Comparison of ENCODE assay signal across 8 mouse cellular contexts in genomic region chr14:54443196-54443595, GRCm38 (mm10). TPM values are rescaled to one million over a fixed set of nuclear protein-coding genes. Genes with fewer than 3 reads are reported as not detected.
DNase-seq lines count a peak whose midpoint lies in the region; ATAC-seq and TF ChIP-seq lines count a peak whose summit lies in the region.

No protein-coding gene starts in this region.

- H3K36me3 ChIP-seq in ES-Bruce4 (ENCODE audit: control insufficient read depth, insufficient read depth, low read length, poor library complexity, severe bottlenecking) = no peaks in the 10 kb centered on the region
- peaks cover 34% of the 10 kb centered on the region for H3K36me3 ChIP-seq in stomach, embryonic 14.5 days (ENCODE audit: control insufficient read depth, insufficient read depth, low read length)

- TF ChIP-seq POLR2A in ES-Bruce4 (IDR thresholded peaks at IDR 0.05; ENCODE audit: insufficient read depth, low read length) = no peak
- TF ChIP-seq POLR2A in bone marrow, adult 2 months (IDR thresholded peaks at IDR 0.05; ENCODE audit: borderline replicate concordance, control insufficient read depth, low read depth, low read length) = no peak

- TF ChIP-seq EP300 in ES-Bruce4 (IDR thresholded peaks at IDR 0.05; ENCODE audit: insufficient read depth, low read depth, low read length) = no peak

- WGBS in bone marrow, adult 2 months = 41% methylated on average over 3 of the region's 3 CpGs
- WGBS in stomach, embryonic 14.5 days = 16% methylated on average over 3 of the region's 3 CpGs

- peak; percentile 79 for DNase-seq in gastrocnemius, postnatal 25 days
- DNase-seq in kidney, postnatal 4 days = peak; percentile 66 to 79
- DNase-seq in frontal cortex, postnatal 36 days (ENCODE audit: low spot score in 2 of 2) = no peak
- no peak for DNase-seq in spleen, postnatal 4 days (ENCODE audit: low spot score in 2 of 2)
- DNase-seq in left cerebral cortex, postnatal 36 days (ENCODE audit: low spot score in 2 of 2) = no peak

- H3K27ac ChIP-seq in ES-Bruce4 (ENCODE audit: insufficient read depth, low read length) = 0 out of 2 replicates have a peak overlapping the region, but pooled peaks have one; percentile 7
- peak overlapping the region; percentile 19; the same call in 1 of the 2 replicates for H3K27ac ChIP-seq in bone marrow, adult 2 months (ENCODE audit: control insufficient read depth, insufficient read depth, low read depth, low read length, poor library complexity)
- peak overlapping the region; percentile 90 for H3K27ac ChIP-seq in stomach, embryonic 14.5 days (ENCODE audit: low read length)

- H3K4me3 ChIP-seq in ES-Bruce4 (ENCODE audit: low read depth, low read length) = peak overlapping the region; percentile 10
- H3K4me3 ChIP-seq in bone marrow, adult 2 months (replicated peaks; ENCODE audit: control insufficient read depth, low read depth, low read length) = no peak overlapping the region
- H3K4me3 ChIP-seq in stomach, embryonic 14.5 days (ENCODE audit: low read depth, low read length) = no peak overlapping the region

- no peak for TF ChIP-seq CTCF in ES-Bruce4 (IDR thresholded peaks at IDR 0.05; ENCODE audit: low read depth, low read length)
- no peak for TF ChIP-seq CTCF in bone marrow, adult 2 months (IDR thresholded peaks at IDR 0.05; ENCODE audit: control insufficient read depth, insufficient read depth, low read length)

- H3K27me3 ChIP-seq in ES-Bruce4 (ENCODE audit: control insufficient read depth, insufficient read depth, low read length, poor library complexity, severe bottlenecking) = no peaks in the 10 kb centered on the region
- no peaks in the 10 kb centered on the region for H3K27me3 ChIP-seq in stomach, embryonic 14.5 days (ENCODE audit: control insufficient read depth, insufficient read depth, low read length)

- intact Hi-C loops in left cerebral cortex, postnatal 36 days (cut with DNase I) = no loop called here

- 0 out of 2 replicates have a peak overlapping the region, but pooled peaks have one; percentile 5 for H3K4me2 ChIP-seq in stomach, embryonic 14.5 days (replicated peaks; ENCODE audit: low read depth, low read length)

- H3K4me1 ChIP-seq in ES-Bruce4 (ENCODE audit: control insufficient read depth, insufficient read depth, low read length) = peaks cover 10% of the 10 kb centered on the region
- peaks cover 1% of the 10 kb centered on the region; the same call in 1 of the 2 replicates for H3K4me1 ChIP-seq in bone marrow, adult 2 months (ENCODE audit: control insufficient read depth, insufficient read depth, low read length)
- peaks cover 11% of the 10 kb centered on the region; the same call in 1 of the 2 replicates for H3K4me1 ChIP-seq in stomach, embryonic 14.5 days (ENCODE audit: control insufficient read depth, insufficient read depth, low read length)

- no peaks in the 10 kb centered on the region for H3K9me3 ChIP-seq in ES-Bruce4 (replicated peaks; ENCODE audit: control insufficient read depth, insufficient read depth, low read length, poor library complexity, severe bottlenecking)
- no peaks in the 10 kb centered on the region for H3K9me3 ChIP-seq in stomach, embryonic 14.5 days (ENCODE audit: control insufficient read depth, low read depth, low read length)

- peak; percentile 76 for ATAC-seq in stomach, embryonic 14.5 days (ENCODE audit: insufficient number of reproducible peaks, insufficient read depth, low FRiP score, low read depth)

- no peak overlapping the region for H3K9ac ChIP-seq in ES-Bruce4 (ENCODE audit: low read depth, poor library complexity, severe bottlenecking)
- no peak overlapping the region for H3K9ac ChIP-seq in stomach, embryonic 14.5 days (replicated peaks; ENCODE audit: low read depth, low read length)

RNA-seq across cellular contexts. Expression of gene Mmp14, which starts 11.8 kb away (rescaled TPM):
- 50.4 and 60.7 TPM in 2 replicates for polyA plus RNA-seq in ES-Bruce4 (2011; ENCODE audit: insufficient read depth, insufficient read length, low read depth, missing spikeins)
- polyA plus RNA-seq in bone marrow, adult 2 months (2011; ENCODE audit: insufficient read depth, insufficient read length, low replicate concordance, missing spikeins) = 6.7 and 17.2 TPM in 2 replicates
- 10 to 100 TPM; 15.8 to 17.1 TPM for total RNA-seq in gastrocnemius, postnatal 25 days (2021)
- 154 and 156 TPM in 2 replicates for polyA plus RNA-seq in stomach, embryonic 14.5 days (2014; fragmentation: Nextera tagmentation; extraction: Ambion mirVana)
- total RNA-seq in left cerebral cortex, postnatal 36 days (2021) = 10 to 100 TPM in 1 of 2 experiments, 1 to 10 TPM in 1; 7.2 to 10.8 TPM

RNA-seq across cellular contexts. Expression of gene Mrpl52, which starts 16.5 kb away (rescaled TPM):
- 114 and 115 TPM in 2 replicates for polyA plus RNA-seq in ES-Bruce4 (2011; ENCODE audit: insufficient read depth, insufficient read length, low read depth, missing spikeins)
- 81.1 and 169 TPM in 2 replicates for polyA plus RNA-seq in bone marrow, adult 2 months (2011; ENCODE audit: insufficient read depth, insufficient read length, low replicate concordance, missing spikeins)
- 10 to 100 TPM; 94.2 to 95.6 TPM for total RNA-seq in gastrocnemius, postnatal 25 days (2021)
- 284 and 312 TPM in 2 replicates for polyA plus RNA-seq in stomach, embryonic 14.5 days (2014; fragmentation: Nextera tagmentation; extraction: Ambion mirVana)
- 10 to 100 TPM; 84.6 to 88.0 TPM for total RNA-seq in left cerebral cortex, postnatal 36 days (2021)

RNA-seq across cellular contexts. Expression of gene Lrp10, which starts 20.7 kb away (rescaled TPM):
- 22.9 and 25.8 TPM in 2 replicates for polyA plus RNA-seq in ES-Bruce4 (2011; ENCODE audit: insufficient read depth, insufficient read length, low read depth, missing spikeins)
- polyA plus RNA-seq in bone marrow, adult 2 months (2011; ENCODE audit: insufficient read depth, insufficient read length, low replicate concordance, missing spikeins) = 21.5 and 29.0 TPM in 2 replicates
- 10 to 100 TPM; 26.8 to 38.9 TPM for total RNA-seq in gastrocnemius, postnatal 25 days (2021)
- 38.1 and 41.7 TPM in 2 replicates for polyA plus RNA-seq in stomach, embryonic 14.5 days (2014; fragmentation: Nextera tagmentation; extraction: Ambion mirVana)
- total RNA-seq in left cerebral cortex, postnatal 36 days (2021) = 10 to 100 TPM; 24.1 to 24.4 TPM

RNA-seq across cellular contexts. Expression of gene Slc7a7, which starts 25.6 kb away (rescaled TPM):
- 46.6 and 47.7 TPM in 2 replicates for polyA plus RNA-seq in ES-Bruce4 (2011; ENCODE audit: insufficient read depth, insufficient read length, low read depth, missing spikeins)
- 5.8 and 15.2 TPM in 2 replicates for polyA plus RNA-seq in bone marrow, adult 2 months (2011; ENCODE audit: insufficient read depth, insufficient read length, low replicate concordance, missing spikeins)
- total RNA-seq in gastrocnemius, postnatal 25 days (2021) = 1 to 10 TPM; 1.9 to 2.1 TPM
- 10.3 and 11.2 TPM in 2 replicates for polyA plus RNA-seq in stomach, embryonic 14.5 days (2014; fragmentation: Nextera tagmentation; extraction: Ambion mirVana)
- 1 to 10 TPM; 1.9 TPM for total RNA-seq in left cerebral cortex, postnatal 36 days (2021)

RNA-seq across cellular contexts. Expression of gene Rem2, which starts 32.7 kb away (rescaled TPM):
- 2.6 and 4.0 TPM in 2 replicates for polyA plus RNA-seq in ES-Bruce4 (2011; ENCODE audit: insufficient read depth, insufficient read length, low read depth, missing spikeins)
- 0.80 TPM in 1 of 2 replicates, not detected in the other for polyA plus RNA-seq in bone marrow, adult 2 months (2011; ENCODE audit: insufficient read depth, insufficient read length, low replicate concordance, missing spikeins)
- not detected for total RNA-seq in gastrocnemius, postnatal 25 days (2021)
- polyA plus RNA-seq in stomach, embryonic 14.5 days (2014; fragmentation: Nextera tagmentation; extraction: Ambion mirVana) = 1.5 and 2.0 TPM in 2 replicates
- total RNA-seq in left cerebral cortex, postnatal 36 days (2021) = 1 to 10 TPM; 7.0 to 7.7 TPM

Comparison
In these comparisons a context has a peak if more than half of its experiments do, and no peak if none do; other contexts are left out.
1. H3K27ac ChIP-seq: peak in every context shown above with its lines; median percentile 90 in stomach, embryonic 14.5 days; 19 in bone marrow, adult 2 months; 7 in ES-Bruce4.
2. DNase-seq: peak in gastrocnemius, postnatal 25 days (single experiment) and kidney, postnatal 4 days (2 of 2); none in frontal cortex, postnatal 36 days (0 of 2), spleen, postnatal 4 days (0 of 2) and left cerebral cortex, postnatal 36 days (0 of 2).